9 mouse cellular contexts compared by ENCODE assay signal in the genomic region with DNA sequence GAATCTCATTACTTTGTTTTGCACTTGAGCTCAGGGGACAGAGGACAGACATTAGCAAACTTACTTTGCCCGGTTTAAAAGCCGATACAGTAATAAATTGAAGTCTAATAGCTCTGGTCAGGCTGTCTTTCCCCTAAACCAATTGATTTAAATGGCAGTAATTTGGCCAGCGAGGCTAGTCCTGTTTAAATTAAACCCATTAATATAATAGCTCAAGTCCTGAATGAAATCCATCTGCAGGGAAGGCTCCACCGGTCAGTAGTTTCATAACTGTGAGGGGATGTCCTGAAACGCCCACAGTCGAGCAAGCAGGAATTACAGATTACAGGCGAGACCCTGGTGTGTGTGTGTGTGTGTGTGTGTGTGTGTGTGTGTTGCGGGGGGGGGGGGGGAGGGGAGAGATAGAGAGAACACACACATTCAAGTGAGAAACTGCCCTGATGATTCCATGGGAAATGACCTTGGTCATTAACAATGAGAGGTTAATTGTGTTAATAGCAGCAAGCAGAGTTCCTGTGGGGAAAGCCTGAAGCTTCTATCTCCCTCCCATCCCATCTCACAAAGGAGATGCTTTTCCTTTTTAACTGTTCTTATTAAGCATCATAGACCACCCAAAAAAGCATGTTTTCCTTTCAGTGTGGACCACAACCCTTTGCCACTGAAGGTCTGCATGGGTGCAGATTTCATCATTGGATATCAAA.
DNase-seq lines count a peak whose midpoint lies in the region; ATAC-seq and TF ChIP-seq lines count a peak whose summit lies in the region.
"Had no signal": no experiment of that assay in that cellular context is flagged by ENCODE, and none has a peak within 500 bp of the region (broad histone marks: within the 10 kb centered on the region; RNA-seq: fewer than 3 reads in every experiment).

No protein-coding gene starts in this region.

- peaks cover 48% of the 10 kb centered on the region for H3K27me3 ChIP-seq in kidney, embryonic 16.5 days (ENCODE audit: insufficient read depth, low read length)
- no peaks in the 10 kb centered on the region; the same call in 1 of the 2 replicates for H3K27me3 ChIP-seq in forebrain, embryonic 11.5 days (ENCODE audit: control insufficient read depth, insufficient read depth, low read length)
- H3K27me3 ChIP-seq in limb, embryonic 10.5 days (ENCODE audit: low read depth, poor library complexity, severe bottlenecking) = peaks cover 46% of the 10 kb centered on the region
- peaks cover 42% of the 10 kb centered on the region for H3K27me3 ChIP-seq in neural tube, embryonic 13.5 days
- peaks cover 15% of the 10 kb centered on the region; the same call in 1 of the 2 replicates for H3K27me3 ChIP-seq in intestine, postnatal 0 days (replicated peaks; ENCODE audit: control insufficient read depth, insufficient read depth, low read length)

- no peak for ATAC-seq in kidney, embryonic 16.5 days (ENCODE audit: low FRiP score, low TSS enrichment)
- ATAC-seq in forebrain, embryonic 11.5 days (replicated peaks; ENCODE audit: low FRiP score) = no peak
- ATAC-seq in neural tube, embryonic 13.5 days (ENCODE audit: low read depth) = no peak
- no peak for ATAC-seq in intestine, postnatal 0 days

- no peak overlapping the region for H3K4me3 ChIP-seq in kidney, embryonic 16.5 days (ENCODE audit: low read length)
- no peak overlapping the region for H3K4me3 ChIP-seq in forebrain, embryonic 11.5 days (ENCODE audit: low read depth, low read length)
- peak overlapping the region; percentile 38; the same call in 1 of the 2 replicates for H3K4me3 ChIP-seq in limb, embryonic 10.5 days
- no peak overlapping the region for H3K4me3 ChIP-seq in neural tube, embryonic 13.5 days
- no peak overlapping the region for H3K4me3 ChIP-seq in intestine, postnatal 0 days (ENCODE audit: low read depth, low read length)

- WGBS in kidney, embryonic 16.5 days = 4% methylated on average over 7 of the region's 8 CpGs
- 8% methylated on average over 7 of the region's 8 CpGs for WGBS in forebrain, embryonic 11.5 days
- WGBS in limb, embryonic 10.5 days = 5% methylated on average over 7 of the region's 8 CpGs
- WGBS in neural tube, embryonic 13.5 days = 5% methylated on average over 7 of the region's 8 CpGs
- 53% methylated on average over 7 of the region's 8 CpGs for WGBS in intestine, postnatal 0 days

- no peak for DNase-seq in kidney, postnatal 25 days
- DNase-seq in forebrain, embryonic 11.5 days (ENCODE audit: low spot score) = no peak
- peak; percentile 41 for DNase-seq in limb, embryonic 10.5 days (ENCODE audit: low spot score)
- DNase-seq in ovary, postnatal 10 days (ENCODE audit: low spot score) = no peak
- no peak for DNase-seq in adrenal gland, postnatal 36 days
- DNase-seq: lung, postnatal 4 days had no signal

- peaks cover 22% of the 10 kb centered on the region for H3K4me1 ChIP-seq in kidney, embryonic 16.5 days (ENCODE audit: insufficient read depth, low read length)
- peaks cover 20% of the 10 kb centered on the region for H3K4me1 ChIP-seq in forebrain, embryonic 11.5 days (replicated peaks; ENCODE audit: control insufficient read depth, insufficient read depth, low read length)
- peaks cover 35% of the 10 kb centered on the region for H3K4me1 ChIP-seq in limb, embryonic 10.5 days
- H3K4me1 ChIP-seq in neural tube, embryonic 13.5 days (replicated peaks) = peaks cover 51% of the 10 kb centered on the region
- H3K4me1 ChIP-seq in intestine, postnatal 0 days (replicated peaks; ENCODE audit: control insufficient read depth, insufficient read depth, low read length) = no peaks in the 10 kb centered on the region

- H3K36me3 ChIP-seq in kidney, embryonic 16.5 days (ENCODE audit: insufficient read depth, low read length) = no peaks in the 10 kb centered on the region
- H3K36me3 ChIP-seq in forebrain, embryonic 11.5 days (ENCODE audit: control insufficient read depth, insufficient read depth, low read length) = no peaks in the 10 kb centered on the region
- H3K36me3 ChIP-seq in limb, embryonic 10.5 days = no peaks in the 10 kb centered on the region
- H3K36me3 ChIP-seq in neural tube, embryonic 13.5 days = no peaks in the 10 kb centered on the region
- no peaks in the 10 kb centered on the region for H3K36me3 ChIP-seq in intestine, postnatal 0 days (ENCODE audit: control insufficient read depth, insufficient read depth)

- TF ChIP-seq CTCF in intestine, postnatal 0 days (IDR thresholded peaks at IDR 0.05; ENCODE audit: low read depth) = no peak

- no peak overlapping the region for H3K27ac ChIP-seq in kidney, embryonic 16.5 days (ENCODE audit: low read length)
- H3K27ac ChIP-seq in forebrain, embryonic 11.5 days (ENCODE audit: low read depth, low read length) = no peak overlapping the region
- H3K27ac ChIP-seq in limb, embryonic 10.5 days = no peak overlapping the region
- peak overlapping the region; percentile 90 for H3K27ac ChIP-seq in neural tube, embryonic 13.5 days (replicated peaks)
- H3K27ac ChIP-seq in intestine, postnatal 0 days (ENCODE audit: low read depth, low read length) = no peak overlapping the region

- peak overlapping the region; percentile 50 for H3K4me2 ChIP-seq in kidney, embryonic 16.5 days (replicated peaks; ENCODE audit: low read depth, low read length)
- peak overlapping the region; percentile 44; the same call in 1 of the 2 replicates for H3K4me2 ChIP-seq in forebrain, embryonic 11.5 days (ENCODE audit: low read depth, low read length, severe bottlenecking)
- H3K4me2 ChIP-seq in neural tube, embryonic 13.5 days = peak overlapping the region; percentile 45
- no peak overlapping the region for H3K4me2 ChIP-seq in intestine, postnatal 0 days (replicated peaks; ENCODE audit: low read depth)

- H3K9me3 ChIP-seq in kidney, embryonic 16.5 days (ENCODE audit: low read length) = no peaks in the 10 kb centered on the region
- H3K9me3 ChIP-seq in forebrain, embryonic 11.5 days (ENCODE audit: control insufficient read depth, low read length) = no peaks in the 10 kb centered on the region
- H3K9me3 ChIP-seq in limb, embryonic 10.5 days (replicated peaks) = no peaks in the 10 kb centered on the region
- no peaks in the 10 kb centered on the region for H3K9me3 ChIP-seq in neural tube, embryonic 13.5 days
- H3K9me3 ChIP-seq in intestine, postnatal 0 days (ENCODE audit: control insufficient read depth) = no peaks in the 10 kb centered on the region

- H3K9ac ChIP-seq in kidney, embryonic 16.5 days (replicated peaks; ENCODE audit: low read length) = no peak overlapping the region
- H3K9ac ChIP-seq in forebrain, embryonic 11.5 days (ENCODE audit: low read length) = no peak overlapping the region
- no peak overlapping the region for H3K9ac ChIP-seq in neural tube, embryonic 13.5 days
- no peak overlapping the region for H3K9ac ChIP-seq in intestine, postnatal 0 days (ENCODE audit: low read depth, low read length)
